12 mouse cellular contexts compared by ENCODE assay signal in genomic region chr12:27563900-27564299, GRCm38 (mm10).
DNase-seq lines count a peak whose midpoint lies in the region; ATAC-seq lines count a peak whose summit lies in the region.
"Had no signal": no experiment of that assay in that cellular context is flagged by ENCODE, and none has a peak within 500 bp of the region (broad histone marks: within the 10 kb centered on the region; RNA-seq: fewer than 3 reads in every experiment).

No protein-coding gene starts in this region.

- no peaks in the 10 kb centered on the region for H3K27me3 ChIP-seq in forebrain, embryonic 12.5 days
- H3K27me3 ChIP-seq in midbrain, embryonic 16.5 days (ENCODE audit: control insufficient read depth, insufficient read depth, low read depth, low read length) = no peaks in the 10 kb centered on the region
- H3K27me3 ChIP-seq: heart, embryonic 13.5 days had no signal

- no peak overlapping the region for H3K9ac ChIP-seq in forebrain, embryonic 12.5 days
- 0 out of 2 replicates have a peak overlapping the region, but pooled peaks have one; percentile 28 for H3K9ac ChIP-seq in midbrain, embryonic 16.5 days (ENCODE audit: low read depth, low read length)
- H3K9ac ChIP-seq: heart, embryonic 13.5 days had no signal

- no peaks in the 10 kb centered on the region for H3K36me3 ChIP-seq in forebrain, embryonic 12.5 days (replicated peaks)
- H3K36me3 ChIP-seq in midbrain, embryonic 16.5 days (ENCODE audit: control insufficient read depth, insufficient read depth, low read length) = no peaks in the 10 kb centered on the region
- H3K36me3 ChIP-seq: heart, embryonic 13.5 days had no signal

- H3K4me1 ChIP-seq in forebrain, embryonic 12.5 days = peaks cover 45% of the 10 kb centered on the region
- peaks cover 31% of the 10 kb centered on the region for H3K4me1 ChIP-seq in midbrain, embryonic 16.5 days (ENCODE audit: control insufficient read depth, insufficient read depth, low read length)

- no peak overlapping the region for H3K4me3 ChIP-seq in forebrain, embryonic 12.5 days (replicated peaks)
- H3K4me3 ChIP-seq in midbrain, embryonic 16.5 days (ENCODE audit: low read depth, low read length) = no peak overlapping the region
- H3K4me3 ChIP-seq: gastrocnemius, adult 2 months; heart, embryonic 13.5 days had no signal

- no peaks in the 10 kb centered on the region for H3K9me3 ChIP-seq in forebrain, embryonic 12.5 days
- H3K9me3 ChIP-seq in midbrain, embryonic 16.5 days (replicated peaks; ENCODE audit: control insufficient read depth, low read length, poor library complexity, severe bottlenecking) = no peaks in the 10 kb centered on the region

- peak overlapping the region; percentile 98 for H3K27ac ChIP-seq in forebrain, embryonic 12.5 days
- peak overlapping the region; percentile 98 for H3K27ac ChIP-seq in midbrain, embryonic 16.5 days (ENCODE audit: low read length)
- H3K27ac ChIP-seq: gastrocnemius, adult 2 months; heart, embryonic 13.5 days had no signal

- ATAC-seq in forebrain, embryonic 12.5 days (ENCODE audit: low FRiP score) = no peak
- ATAC-seq in midbrain, embryonic 16.5 days = no peak
- no peak for ATAC-seq in megakaryocyte-erythroid progenitor cell, adult 5-6 weeks (replicated peaks; ENCODE audit: low FRiP score, low TSS enrichment, poor library complexity, severe bottlenecking)

- DNase-seq in embryo, embryonic 10.5 days (ENCODE audit: low spot score) = peak; percentile 74
- peak; percentile 52 for DNase-seq in hindlimb bud, embryonic 11.5 days (ENCODE audit: extremely low spot score, low read depth, low spot score)
- no peak for DNase-seq in cerebellum, postnatal 10 days
- DNase-seq in heart, adult 8-10 months (ENCODE audit: low spot score) = no peak
- DNase-seq in c-Kit-positive CD71-positive TER-119-positive erythroid progenitor cells, embryonic 14.5 days (ENCODE audit: low spot score) = no peak
- DNase-seq: gastrocnemius, adult 2 months; kidney, postnatal 4 days; right cerebral cortex, postnatal 25 days had no signal

- H3K4me2 ChIP-seq in forebrain, embryonic 12.5 days = no peak overlapping the region
- H3K4me2 ChIP-seq in midbrain, embryonic 16.5 days (ENCODE audit: low read length) = no peak overlapping the region
- H3K4me2 ChIP-seq: heart, embryonic 13.5 days had no signal

- WGBS in forebrain, embryonic 12.5 days = 6% methylated on average over 3 of the region's 3 CpGs
- 9% methylated on average over 3 of the region's 3 CpGs for WGBS in midbrain, embryonic 16.5 days

Comparison
In these comparisons a context has a peak if more than half of its experiments do, and no peak if none do; other contexts are left out.
1. DNase-seq: peak in embryo, embryonic 10.5 days (single experiment) and hindlimb bud, embryonic 11.5 days (single experiment); none in cerebellum, postnatal 10 days (0 of 2), heart, adult 8-10 months (single experiment) and c-Kit-positive CD71-positive TER-119-positive erythroid progenitor cells, embryonic 14.5 days (single experiment).